21 mouse cellular contexts compared by ENCODE assay signal in genomic region chr3:108727776-108728175, GRCm38 (mm10). TPM values are rescaled to one million over a fixed set of nuclear protein-coding genes. Genes with fewer than 3 reads are reported as not detected.
"Had no signal": no experiment of that assay in that cellular context is flagged by ENCODE, and none has a peak within 500 bp of the region (broad histone marks: within the 10 kb centered on the region; RNA-seq: fewer than 3 reads in every experiment).

No protein-coding gene starts in this region.

- H3K4me2 ChIP-seq: liver, embryonic 13.5 days; midbrain, embryonic 13.5 days had no signal

- H3K4me3 ChIP-seq: layer of hippocampus, adult 2 months; liver, embryonic 13.5 days; midbrain, embryonic 13.5 days had no signal

- DNase-seq: kidney, adult 2 months; kidney, postnatal 25 days; layer of hippocampus, adult 9-11 months; liver, embryonic 13.5 days; lung, adult 2 months; lung, postnatal 14 days; lung, postnatal 4 days; thymus, adult 2 months; thymus, postnatal 14 days had no signal

- ATAC-seq: intestine, postnatal 0 days; midbrain, embryonic 13.5 days; midbrain, embryonic 16.5 days had no signal

- H3K9ac ChIP-seq: liver, embryonic 13.5 days; midbrain, embryonic 13.5 days had no signal

- H3K36me3 ChIP-seq: liver, embryonic 13.5 days; midbrain, embryonic 13.5 days had no signal

- H3K27me3 ChIP-seq: midbrain, embryonic 13.5 days had no signal

- H3K9me3 ChIP-seq: midbrain, embryonic 13.5 days had no signal

- H3K27ac ChIP-seq: kidney, postnatal 0 days; layer of hippocampus, adult 2 months; liver, embryonic 13.5 days; midbrain, embryonic 13.5 days; stomach, postnatal 0 days had no signal

RNA-seq across cellular contexts. Expression of gene Aknad1, which starts 11.7 kb away (rescaled TPM):
- total RNA-seq: layer of hippocampus, postnatal 25 days; left cerebral cortex, postnatal 25 days; liver, adult 2 months had no signal
- polyA plus RNA-seq: kidney, adult 2 months; kidney, embryonic 14.5 days; kidney, postnatal 0 days; liver, adult 2 months; lung, embryonic 16.5 days; midbrain, embryonic 13.5 days; midbrain, embryonic 16.5 days; neural tube, embryonic 14.5 days had no signal
